Mouse (Mus musculus) cerebellum, adult 2 months (tissue): ENCODE results near the gene Nup210. TPM values are rescaled to one million over a fixed set of nuclear protein-coding genes. Genes with fewer than 3 reads are reported as not detected.

Source experiments
- DNase-seq, 2 experiments: peaks; one replicate each; pipeline ENCODE4 v3.0.0; 2021
- H3K27ac ChIP-seq: fragments of 200-500 bp; 2 replicates; pipeline ENCODE4 v1.5.1; 2012; ENCODE audit warnings: low read length, control low read depth, inconsistent platforms; ENCODE audit not compliant: insufficient read depth
- H3K27me3 ChIP-seq: fragments of 200-500 bp; 2 replicates; pipeline ENCODE4 v1.6.1; 2012; ENCODE audit warnings: inconsistent platforms, mild to moderate bottlenecking, low read length, moderate library complexity; ENCODE audit not compliant: control insufficient read depth, insufficient read depth
- H3K4me1 ChIP-seq: fragments of 200-500 bp; 2 replicates; pipeline ENCODE4 v1.6.1; 2011; ENCODE audit warnings: low read length; ENCODE audit not compliant: control insufficient read depth, insufficient read depth
- H3K4me3 ChIP-seq: fragments of 200-500 bp; replicated peaks from 2 replicates; pipeline ENCODE3; 2011; ENCODE audit warnings: mild to moderate bottlenecking, low read depth, low read length, control low read depth; ENCODE audit not compliant: insufficient read depth
- CTCF ChIP-seq: fragments of 200-500 bp; IDR thresholded peaks from 2 replicates; pipeline ENCODE4 v1.5.1; 2011; ENCODE audit warnings: low read depth, mild to moderate bottlenecking, control low read depth, low read length, moderate library complexity, borderline replicate concordance; ENCODE audit not compliant: insufficient read depth
- POLR2A ChIP-seq: fragments of 200-500 bp; IDR thresholded peaks from 2 replicates; pipeline ENCODE4 v1.6.1; 2011; ENCODE audit warnings: low read length, control low read depth, borderline replicate concordance; ENCODE audit not compliant: insufficient read depth
- WGBS: fragments of 180-500 bp; shearing (Covaris S2); methylation state at CpG from one replicate; pipeline ENCODE4 v1.1.7; 2018; 5-methylcytosine and 5-hydroxymethylcytosine counted together
- polyA plus RNA-seq: library from polyadenylated mRNA; depleted of rRNA; stranded (reverse); fragments of >200 nt; gene quantifications from 2 replicates; pipeline ENCODE4 v1.2.3, GENCODE M21; 2012

Gene Nup210
- polyA plus RNA-seq, 1 experiment = 16.8 TPM

DNA sequence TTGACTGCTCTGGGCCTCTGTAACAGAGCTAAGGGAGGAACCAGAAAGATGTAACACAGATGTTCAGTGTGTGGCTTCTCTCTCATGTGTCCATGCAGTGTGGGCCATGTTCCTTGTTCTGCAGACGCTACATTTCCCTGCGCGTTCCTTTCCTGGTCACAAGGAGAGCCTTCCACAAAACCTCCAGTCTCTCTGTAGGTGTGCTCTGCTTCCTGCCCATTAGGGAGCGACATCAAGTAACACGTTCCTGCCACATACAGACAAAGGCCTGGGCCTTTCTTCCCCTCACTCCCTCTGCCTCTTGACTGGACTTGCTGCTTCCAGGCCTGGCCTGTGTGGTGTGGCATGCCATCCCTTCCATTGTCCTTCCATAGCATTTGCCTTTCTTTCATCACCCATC is 88.4 kb downstream of the Nup210 start:
- 91% methylated on average over 5 of the region's 5 CpGs for WGBS
- Histone ChIP-seq H3K27ac (no peak overlapping the region), H3K4me1 (no peaks in the 10 kb centered on the region), H3K4me3 (no peak overlapping the region), H3K27me3 (no peaks in the 10 kb centered on the region)
- no peak for DNase-seq
- no peak for TF ChIP-seq POLR2A
- no peak for TF ChIP-seq CTCF

- Histone ChIP-seq H3K27ac (no peak overlapping the region), H3K4me1 (peaks cover 17% of the 10 kb centered on the region), H3K27me3 (no peaks in the 10 kb centered on the region), H3K4me3 (no peak overlapping the region)
- TF ChIP-seq CTCF (no peak), POLR2A (no peak)
- WGBS = 90% methylated on average over 7 of the region's 7 CpGs
- no peak for DNase-seq
These were observed 95.8 kb downstream of the Nup210 start for GRCm38 (mm10) chr6:91020810-91021209.

GRCm38 (mm10) chr6:91016600-91017230 is 99.9 kb downstream of the Nup210 start:
- 22% methylated on average over 7 of the region's 7 CpGs for WGBS
- peaks cover 28% of the 10 kb centered on the region for H3K4me1 ChIP-seq
- TF ChIP-seq POLR2A (no peak), CTCF (no peak)
- H3K27me3 ChIP-seq = no peaks in the 10 kb centered on the region
- DNase-seq = peak in 1 of 2 experiments; percentile 45
- no peak overlapping the region for H3K27ac ChIP-seq
- no peak overlapping the region for H3K4me3 ChIP-seq

- DNase-seq = peak in 1 of 2 experiments; percentile 17
- Histone ChIP-seq H3K27ac (no peak overlapping the region), H3K4me1 (peaks cover 28% of the 10 kb centered on the region), H3K4me3 (no peak overlapping the region), H3K27me3 (no peaks in the 10 kb centered on the region)
- no peak for TF ChIP-seq POLR2A
- TF ChIP-seq CTCF = no peak
- WGBS = 35% methylated on average over 9 of the region's 9 CpGs
These were observed 102.3 kb downstream of the Nup210 start for GRCm38 (mm10) chr6:91014198-91014958.

DNA sequence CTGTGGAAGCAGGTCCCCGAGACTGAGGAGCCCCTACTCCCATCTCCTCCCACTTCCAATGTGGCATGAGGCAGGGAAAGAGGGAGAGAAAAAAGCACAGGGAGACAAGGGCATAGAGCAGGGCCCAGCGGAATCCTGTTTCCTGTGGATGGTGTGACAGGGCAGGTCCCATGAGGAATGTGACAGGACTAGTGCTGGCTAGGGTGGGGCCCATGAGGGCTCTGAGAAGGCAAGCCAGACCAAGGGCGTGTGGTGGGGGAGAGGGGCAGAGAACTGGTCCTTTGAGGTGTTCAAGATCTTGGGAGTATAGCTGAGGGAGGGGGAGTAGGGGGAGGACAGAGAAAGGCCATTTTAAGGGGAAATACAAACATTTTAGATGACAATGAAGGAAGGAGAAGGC is 104.2 kb downstream of the Nup210 start:
- no peak for TF ChIP-seq CTCF
- TF ChIP-seq POLR2A = no peak
- Histone ChIP-seq H3K27me3 (no peaks in the 10 kb centered on the region), H3K4me3 (no peak overlapping the region), H3K27ac (no peak overlapping the region), H3K4me1 (peaks cover 28% of the 10 kb centered on the region)
- WGBS = 75% methylated on average over 3 of the region's 3 CpGs
- no peak for DNase-seq

GRCm38 (mm10) chr6:91011568-91011967 is 105.1 kb downstream of the Nup210 start:
- no peak for TF ChIP-seq POLR2A
- TF ChIP-seq CTCF = no peak
- 66% methylated on average over 4 of the region's 4 CpGs for WGBS
- Histone ChIP-seq H3K4me3 (no peak overlapping the region), H3K27me3 (no peaks in the 10 kb centered on the region), H3K27ac (no peak overlapping the region), H3K4me1 (peaks cover 19% of the 10 kb centered on the region)
- DNase-seq = no peak

DNA sequence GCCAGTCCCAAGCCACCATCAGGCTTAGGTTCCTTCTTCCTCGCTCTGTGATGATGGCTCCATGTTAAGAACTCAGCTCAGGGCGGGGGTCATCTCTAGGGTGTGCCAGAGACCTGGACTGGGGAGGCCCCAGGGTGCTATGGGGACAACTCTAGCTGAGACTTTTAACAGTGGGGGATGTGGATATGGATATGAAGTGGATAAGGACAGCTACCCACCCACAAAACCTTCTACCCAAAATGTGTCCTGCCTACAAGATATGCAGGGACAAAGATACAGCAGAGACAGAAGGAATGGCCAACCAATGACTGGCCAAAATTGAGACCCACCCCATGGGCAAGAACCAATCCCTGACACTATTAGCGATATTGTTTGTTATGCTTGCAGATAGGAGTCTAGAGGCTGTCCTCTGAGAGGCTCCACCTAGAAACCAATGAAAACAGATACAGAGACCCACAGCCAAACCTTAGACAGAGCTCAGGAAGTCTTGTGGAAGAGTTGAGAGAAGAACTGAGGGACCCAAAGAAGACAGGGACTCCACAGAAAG is 108.3 kb downstream of the Nup210 start:
- WGBS = 91% methylated on average over 3 of the region's 3 CpGs
- no peak for DNase-seq
- H3K4me3 ChIP-seq = no peak overlapping the region
- H3K27me3 ChIP-seq = no peaks in the 10 kb centered on the region
- no peak overlapping the region for H3K27ac ChIP-seq
- H3K4me1 ChIP-seq = 0 out of 2 replicates have a peak, but pooled peaks cover 4% of the 10 kb centered on the region
- no peak for TF ChIP-seq CTCF
- no peak for TF ChIP-seq POLR2A

DNA sequence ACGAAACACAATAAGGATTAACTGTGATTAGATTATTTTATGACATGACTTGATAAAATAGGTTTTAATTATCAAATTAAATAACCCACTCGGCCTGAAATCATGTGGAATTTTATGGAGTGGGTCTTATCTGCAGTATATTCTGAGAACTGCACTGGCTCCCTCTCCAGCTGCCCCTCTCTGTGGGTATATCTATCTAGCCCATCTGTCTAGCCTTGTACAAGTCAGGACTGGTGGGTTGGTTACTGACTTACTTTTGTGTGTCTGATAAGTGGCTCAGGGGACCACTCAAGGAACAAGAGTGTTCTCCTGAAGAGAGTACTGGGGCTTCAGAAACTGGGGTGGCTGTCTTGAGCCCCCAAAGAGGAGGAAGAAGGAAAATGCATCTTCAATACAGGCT is 109.4 kb downstream of the Nup210 start:
- no peak overlapping the region for H3K27ac ChIP-seq
- no peak for TF ChIP-seq CTCF
- no peak for TF ChIP-seq POLR2A
- DNase-seq = no peak
- WGBS = 83% methylated on average over 2 of the region's 2 CpGs
- 0 out of 2 replicates have a peak, but pooled peaks cover 5% of the 10 kb centered on the region for H3K4me1 ChIP-seq
- H3K4me3 ChIP-seq = no peak overlapping the region
- H3K27me3 ChIP-seq = no peaks in the 10 kb centered on the region
